Mouse (Mus musculus) C2C12 (cell line): Measurements from ENCODE around the gene Snx4. TPM values are rescaled to one million over a fixed set of nuclear protein-coding genes. Genes with fewer than 3 reads are reported as not detected.
A peak's percentile ranks its signal among the peaks of the same experiment; 100 is the strongest.

Source experiments
- H3K27me3 ChIP-seq: one replicate; pipeline ENCODE4 v1.6.1; 2011; ENCODE audit not compliant: control insufficient read depth, insufficient read depth, insufficient read length
- H3K36me3 ChIP-seq: one replicate; pipeline ENCODE4 v1.6.1; 2011; ENCODE audit not compliant: control insufficient read depth, insufficient read depth
- H3K4me3 ChIP-seq: one replicate; pipeline ENCODE4 v1.5.1; 2011; ENCODE audit warnings: mild to moderate bottlenecking, control low read depth; ENCODE audit not compliant: poor library complexity, insufficient read depth, severe bottlenecking
- H3K79me2 ChIP-seq: one replicate; pipeline ENCODE4 v1.6.1; 2011; ENCODE audit not compliant: control insufficient read depth, insufficient read depth
- H3K79me3 ChIP-seq: one replicate; pipeline ENCODE4 v1.6.1; 2011; ENCODE audit warnings: low read depth, control low read depth
- H3ac ChIP-seq: one replicate; pipeline ENCODE3; 2011; ENCODE audit warnings: low read depth; ENCODE audit not compliant: control insufficient read depth, insufficient read length
- CEBPB ChIP-seq: IDR thresholded peaks from one replicate; pipeline ENCODE4 v1.6.1; 2011; ENCODE audit warnings: low read depth, mild to moderate bottlenecking, control low read depth, moderate library complexity
- CTCF ChIP-seq: IDR thresholded peaks from one replicate; pipeline ENCODE4 v1.5.1; 2011; ENCODE audit not compliant: control insufficient read depth, insufficient read depth, insufficient read length
- FOSL1 ChIP-seq: IDR thresholded peaks from one replicate; pipeline ENCODE4 v1.8.0; 2011; ENCODE audit warnings: mild to moderate bottlenecking, low read length; ENCODE audit not compliant: poor library complexity, insufficient read depth, severe bottlenecking
- MAX ChIP-seq: IDR thresholded peaks from one replicate; pipeline ENCODE4 v1.6.1; 2011; ENCODE audit warnings: mild to moderate bottlenecking, control low read depth
- MYOD1 ChIP-seq: IDR thresholded peaks from one replicate; pipeline ENCODE4 v1.6.1; 2011; ENCODE audit warnings: low read depth; ENCODE audit not compliant: control insufficient read depth, insufficient read length
- MYOG ChIP-seq: IDR thresholded peaks from one replicate; pipeline ENCODE4 v1.6.1; 2011; ENCODE audit not compliant: control insufficient read depth, insufficient read length; ENCODE audit errors: extremely low read depth
- USF1 ChIP-seq: IDR thresholded peaks from one replicate; pipeline ENCODE4 v1.6.1; 2011; ENCODE audit warnings: low read depth, mild to moderate bottlenecking, control low read depth, moderate library complexity
- polyA plus RNA-seq: library from polyadenylated mRNA; unstranded; fragments of >200 nt; fragmentation: generic; extraction: Trizol; gene quantifications from one replicate; pipeline ENCODE4 v1.2.1, GENCODE M21; 2012; ENCODE audit warnings: missing spikeins

Gene Snx4
- polyA plus RNA-seq, 1 experiment = 22.1 TPM

DNA sequence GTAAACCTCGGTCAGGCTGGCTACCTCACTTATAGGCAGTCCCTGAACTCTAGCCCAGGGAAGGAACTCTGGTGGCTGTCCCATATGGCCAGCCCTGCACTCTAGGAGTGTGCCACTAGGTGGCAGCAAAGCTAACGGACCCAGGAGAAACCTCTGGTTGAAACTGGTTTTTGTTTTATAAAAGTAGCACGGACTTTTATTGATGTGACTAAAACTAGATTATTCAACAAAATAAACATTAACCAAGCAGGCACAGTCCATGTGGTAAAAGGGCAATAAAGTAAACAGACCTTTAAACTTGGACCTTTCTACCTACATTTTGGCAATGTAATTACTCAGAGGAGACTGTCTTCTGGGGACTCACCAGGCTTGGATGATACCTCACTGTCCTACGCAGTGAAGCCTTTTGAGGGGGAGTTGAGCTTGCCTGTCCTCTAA is 55.4 kb downstream of the Snx4 start:
- no peak overlapping the region for H3K4me3 ChIP-seq
- H3K27me3 ChIP-seq = no peaks in the 10 kb centered on the region
- no peaks in the 10 kb centered on the region for H3K79me3 ChIP-seq
- no peak overlapping the region for H3ac ChIP-seq
- no peaks in the 10 kb centered on the region for H3K79me2 ChIP-seq
- TF ChIP-seq CTCF = peak; percentile 45
- no peak for TF ChIP-seq FOSL1
- TF ChIP-seq CEBPB = no peak
- TF ChIP-seq MYOG = no peak
- no peak for TF ChIP-seq MYOD1
- no peak for TF ChIP-seq USF1
- no peaks in the 10 kb centered on the region for H3K36me3 ChIP-seq

DNA sequence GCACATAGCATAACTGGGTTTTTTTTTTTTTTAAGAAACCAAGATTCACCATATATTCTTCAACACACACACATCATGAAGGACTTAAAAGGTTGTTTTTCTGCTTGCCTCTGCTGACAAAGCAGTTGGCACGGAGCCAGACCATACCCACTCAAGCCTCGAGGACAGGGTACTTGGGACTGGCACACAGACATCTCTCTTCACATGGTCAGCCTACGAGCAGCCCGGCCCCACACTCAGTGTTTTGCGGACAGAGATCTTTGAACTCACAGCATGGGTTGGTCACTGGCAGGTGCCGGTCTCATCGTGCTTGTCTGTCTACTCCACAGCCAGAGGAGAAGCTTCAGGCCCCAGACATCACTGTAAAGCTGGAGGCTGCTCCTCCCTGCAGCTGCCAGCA is 56.5 kb downstream of the Snx4 start:
- no peak for TF ChIP-seq CEBPB
- no peaks in the 10 kb centered on the region for H3K27me3 ChIP-seq
- no peak overlapping the region for H3K4me3 ChIP-seq
- H3K79me3 ChIP-seq = no peaks in the 10 kb centered on the region
- H3K79me2 ChIP-seq = no peaks in the 10 kb centered on the region
- H3ac ChIP-seq = no peak overlapping the region
- no peaks in the 10 kb centered on the region for H3K36me3 ChIP-seq

DNA sequence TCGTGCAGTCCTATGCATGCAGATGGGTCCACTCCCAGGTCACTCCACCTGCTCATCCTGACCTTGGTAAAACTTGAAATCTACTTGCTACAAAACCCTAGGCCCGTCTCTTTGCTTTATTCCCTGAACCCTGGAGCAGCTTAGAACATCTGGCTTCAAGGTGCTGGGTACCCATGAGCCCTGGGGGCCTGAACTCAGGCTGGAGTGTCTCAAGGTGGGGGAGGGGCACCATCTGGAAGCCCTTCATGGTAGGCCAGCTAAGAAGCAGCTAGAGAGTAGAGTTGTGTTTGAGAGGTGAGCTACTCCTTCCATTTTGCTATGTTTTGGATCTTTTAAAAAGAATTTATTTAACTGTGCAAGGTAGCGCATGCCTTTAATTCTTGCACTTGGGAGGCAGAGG is 57.8 kb downstream of the Snx4 start:
- H3K27me3 ChIP-seq = no peaks in the 10 kb centered on the region
- no peaks in the 10 kb centered on the region for H3K36me3 ChIP-seq
- H3K79me2 ChIP-seq = no peaks in the 10 kb centered on the region
- H3K4me3 ChIP-seq = no peak overlapping the region
- H3K79me3 ChIP-seq = no peaks in the 10 kb centered on the region
- TF ChIP-seq FOSL1 = no peak
- no peak overlapping the region for H3ac ChIP-seq

DNA sequence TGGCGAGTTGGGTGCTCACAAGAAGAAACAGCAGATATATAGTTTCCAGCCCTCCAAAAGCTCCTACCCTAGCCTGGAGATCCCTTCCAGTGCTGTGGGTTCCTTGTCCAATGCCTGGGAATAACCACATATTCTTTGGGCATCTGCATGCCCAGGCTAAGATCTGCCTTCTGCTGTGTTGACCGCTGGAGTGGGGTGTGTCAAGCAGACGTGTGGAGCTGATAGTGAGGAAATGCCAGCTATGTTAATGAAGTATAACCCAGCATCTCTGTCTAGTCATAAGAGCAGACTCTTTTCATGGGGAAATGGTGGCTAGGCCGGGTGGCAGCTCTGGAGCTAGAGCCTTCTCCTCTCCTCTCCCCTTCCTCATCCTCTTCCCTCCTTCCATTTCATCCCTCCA is 64.4 kb downstream of the Snx4 start:
- Histone ChIP-seq H3K36me3 (no peaks in the 10 kb centered on the region), H3K4me3 (no peak overlapping the region), H3K79me3 (no peaks in the 10 kb centered on the region), H3K27me3 (peaks cover 6% of the 10 kb centered on the region), H3ac (no peak overlapping the region), H3K79me2 (no peaks in the 10 kb centered on the region)
- TF ChIP-seq MYOG (no peak), FOSL1 (no peak), CTCF (no peak), CEBPB (no peak), USF1 (no peak), MYOD1 (no peak), MAX (no peak)

GRCm38 (mm10) chr16:33317646-33318045 is 66.4 kb downstream of the Snx4 start:
- Histone ChIP-seq H3K27me3 (peaks cover 6% of the 10 kb centered on the region), H3K79me3 (no peaks in the 10 kb centered on the region), H3ac (no peak overlapping the region), H3K4me3 (no peak overlapping the region), H3K79me2 (no peaks in the 10 kb centered on the region), H3K36me3 (no peaks in the 10 kb centered on the region)
- no peak for TF ChIP-seq CTCF

GRCm38 (mm10) chr16:33318059-33318458 is 66.8 kb downstream of the Snx4 start:
- Histone ChIP-seq H3K27me3 (peaks cover 6% of the 10 kb centered on the region), H3K4me3 (no peak overlapping the region), H3K79me2 (no peaks in the 10 kb centered on the region), H3ac (no peak overlapping the region), H3K36me3 (no peaks in the 10 kb centered on the region), H3K79me3 (no peaks in the 10 kb centered on the region)
- TF ChIP-seq FOSL1 (no peak), MYOG (no peak), CTCF (no peak), MAX (no peak), USF1 (no peak), MYOD1 (no peak), CEBPB (no peak)
